Mouse (Mus musculus) hindbrain, postnatal 0 days (tissue): ENCODE measurements around the gene Sorl1. TPM values are rescaled to one million over a fixed set of nuclear protein-coding genes. Genes with fewer than 3 reads are reported as not detected.
"Not testable (repeated sequence)": the region's sequence is repeated elsewhere in the genome, so short reads cannot be mapped to it uniquely, and the experiment has no call there.

Source experiments
- ATAC-seq: fragments of 200-750 bp; cut with Nextera tagmentation; 2 replicates; pipeline ENCODE4 v1.8.0; 2017; ENCODE audit warnings: mild to moderate bottlenecking, moderate TSS enrichment, moderate library complexity
- DNase-seq: peaks from one replicate; pipeline ENCODE4 v3.0.0-alpha.2; 2015; ENCODE audit warnings: low spot score
- H3K27ac ChIP-seq: fragments of 300-500 bp; sonication (generic); 2 replicates; pipeline ENCODE4 v1.5.1; 2014; ENCODE audit warnings: mild to moderate bottlenecking
- H3K27me3 ChIP-seq: fragments of 300-500 bp; sonication (generic); 2 replicates; pipeline ENCODE4 v1.6.1; 2014; ENCODE audit warnings: low read length, mixed read lengths; ENCODE audit not compliant: insufficient read depth
- H3K36me3 ChIP-seq: fragments of 300-500 bp; sonication (generic); 2 replicates; pipeline ENCODE4 v1.6.1; 2014; ENCODE audit warnings: low read length, mixed read lengths; ENCODE audit not compliant: insufficient read depth
- H3K4me1 ChIP-seq: fragments of 300-500 bp; sonication (generic); 2 replicates; pipeline ENCODE4 v1.6.1; 2014; ENCODE audit warnings: antibody characterized with exemption, low read length, mixed read lengths; ENCODE audit not compliant: insufficient read depth
- H3K4me2 ChIP-seq: fragments of 300-500 bp; sonication (generic); 2 replicates; pipeline ENCODE4 v1.6.1; 2014; ENCODE audit warnings: low read depth, mild to moderate bottlenecking, low read length, moderate library complexity, mixed read lengths
- H3K4me3 ChIP-seq: fragments of 300-500 bp; sonication (generic); 2 replicates; pipeline ENCODE4 v1.5.1; 2014; ENCODE audit warnings: low read length
- H3K9ac ChIP-seq: fragments of 300-500 bp; sonication (generic); replicated peaks from 2 replicates; pipeline ENCODE4 v1.6.1; 2014; ENCODE audit warnings: mild to moderate bottlenecking, low read length, moderate library complexity, mixed read lengths
- H3K9me3 ChIP-seq: fragments of 300-500 bp; sonication (generic); 2 replicates; pipeline ENCODE4 v1.6.1; 2016; ENCODE audit warnings: low read length, mixed read lengths
- CTCF ChIP-seq: IDR thresholded peaks from 2 replicates; pipeline ENCODE4 v1.5.1; 2016; ENCODE audit warnings: antibody characterized with exemption, control low read depth, low read depth
- WGBS: fragments of 180-500 bp; shearing (Covaris S2); extraction: QIAGEN DNeasy Blood & Tissue Kit; methylation state at CpG from one replicate; pipeline ENCODE4 v1.1.7; 2014; 5-methylcytosine and 5-hydroxymethylcytosine counted together
- polyA plus RNA-seq: library from polyadenylated mRNA; unstranded; fragments of >200 nt; fragmentation: Nextera tagmentation; extraction: Ambion mirVana; gene quantifications from 2 replicates; pipeline ENCODE4 v1.2.1, GENCODE M21; 2015
- total RNA-seq: library from RNA; depleted of rRNA; stranded (reverse); fragments of >200 nt; gene quantifications from 2 replicates; pipeline ENCODE4 v1.2.3, GENCODE M21; 2014

The Sorl1 gene
- total and polyA plus RNA-seq, 2 experiments from 2014 or later = 8.2 to 25.6 TPM

GRCm38 (mm10) chr9:42072010-42072409, 52.1 kb downstream of the Sorl1 start:
- Histone ChIP-seq H3K9ac (no peak overlapping the region), H3K4me1 (peaks cover 20% of the 10 kb centered on the region; the same call in 1 of the 2 replicates), H3K4me3 (no peak overlapping the region), H3K9me3 (no peaks in the 10 kb centered on the region), H3K27me3 (no peaks in the 10 kb centered on the region), H3K36me3 (no peaks in the 10 kb centered on the region), H3K4me2 (0 out of 2 replicates have a peak overlapping the region, but pooled peaks have one; percentile 0), H3K27ac (peak overlapping the region; percentile 74)
- ATAC-seq (peak; percentile 85), DNase-seq (peak; percentile 73)
- TF ChIP-seq CTCF = 0 out of 2 replicates have a peak, but pooled peaks have one; percentile 4
- 19% methylated on average over 4 of the region's 4 CpGs for WGBS

- Histone ChIP-seq H3K4me2 (no peak overlapping the region), H3K9ac (no peak overlapping the region), H3K36me3 (no peaks in the 10 kb centered on the region), H3K4me3 (no peak overlapping the region), H3K27me3 (no peaks in the 10 kb centered on the region), H3K9me3 (no peaks in the 10 kb centered on the region), H3K4me1 (peaks cover 20% of the 10 kb centered on the region; the same call in 1 of the 2 replicates), H3K27ac (peak overlapping the region; percentile 26; the same call in 1 of the 2 replicates)
- DNase-seq (no peak), ATAC-seq (no peak)
- 91% methylated on average over 6 of the region's 6 CpGs for WGBS
- TF ChIP-seq CTCF = no peak
Observed at GRCm38 (mm10) chr9:42070856-42071255, 53.2 kb downstream of the Sorl1 start.

- Histone ChIP-seq H3K9ac (no peak overlapping the region), H3K27me3 (no peaks in the 10 kb centered on the region), H3K4me2 (no peak overlapping the region), H3K27ac (no peak overlapping the region), H3K9me3 (no peaks in the 10 kb centered on the region), H3K4me1 (peaks cover 20% of the 10 kb centered on the region; the same call in 1 of the 2 replicates), H3K36me3 (no peaks in the 10 kb centered on the region), H3K4me3 (no peak overlapping the region)
- no peak for ATAC-seq
- 92% methylated on average over 5 of the region's 5 CpGs for WGBS
- DNase-seq = no peak
- TF ChIP-seq CTCF = no peak
Observed at GRCm38 (mm10) chr9:42069471-42069870, 54.6 kb downstream of the Sorl1 start.

GRCm38 (mm10) chr9:42067950-42068349, 56.1 kb downstream of the Sorl1 start:
- no peaks in the 10 kb centered on the region for H3K9me3 ChIP-seq
- no peak overlapping the region for H3K27ac ChIP-seq
- H3K4me1 ChIP-seq = peaks cover 20% of the 10 kb centered on the region; the same call in 1 of the 2 replicates
- no peak for TF ChIP-seq CTCF
- DNase-seq = peak; percentile 30
- WGBS = 63% methylated on average over 9 of the region's 9 CpGs
- H3K36me3 ChIP-seq = no peaks in the 10 kb centered on the region; the same call in 1 of the 2 replicates
- no peak overlapping the region for H3K4me2 ChIP-seq
- H3K27me3 ChIP-seq = no peaks in the 10 kb centered on the region
- no peak overlapping the region for H3K4me3 ChIP-seq
- ATAC-seq = no peak
- no peak overlapping the region for H3K9ac ChIP-seq

GRCm38 (mm10) chr9:42065756-42066155, 58.3 kb downstream of the Sorl1 start:
- no peaks in the 10 kb centered on the region; the same call in 1 of the 2 replicates for H3K36me3 ChIP-seq
- ATAC-seq (no peak), DNase-seq (no peak)
- no peaks in the 10 kb centered on the region for H3K4me1 ChIP-seq
- TF ChIP-seq CTCF = no peak
- no peaks in the 10 kb centered on the region for H3K27me3 ChIP-seq
- no peak overlapping the region for H3K27ac ChIP-seq
- H3K4me2 ChIP-seq = no peak overlapping the region
- no peaks in the 10 kb centered on the region for H3K9me3 ChIP-seq
- no peak overlapping the region for H3K4me3 ChIP-seq
- WGBS = 75% methylated on average over 1 of the region's 1 CpGs
- no peak overlapping the region for H3K9ac ChIP-seq

GRCm38 (mm10) chr9:42063391-42063790, 60.7 kb downstream of the Sorl1 start:
- ATAC-seq (no peak), DNase-seq (no peak)
- 78% methylated on average over 4 of the region's 4 CpGs for WGBS
- Histone ChIP-seq H3K27ac (no peak overlapping the region), H3K9me3 (no peaks in the 10 kb centered on the region), H3K4me3 (no peak overlapping the region), H3K4me1 (no peaks in the 10 kb centered on the region), H3K4me2 (no peak overlapping the region), H3K27me3 (no peaks in the 10 kb centered on the region), H3K9ac (no peak overlapping the region), H3K36me3 (no peaks in the 10 kb centered on the region; the same call in 1 of the 2 replicates)
- TF ChIP-seq CTCF = no peak

GRCm38 (mm10) chr9:42062269-42062668, 61.8 kb downstream of the Sorl1 start:
- no peak overlapping the region for H3K9ac ChIP-seq
- DNase-seq = no peak
- no peak for ATAC-seq
- no peak overlapping the region for H3K4me3 ChIP-seq
- no peak overlapping the region for H3K27ac ChIP-seq
- H3K4me1 ChIP-seq = no peaks in the 10 kb centered on the region
- no peaks in the 10 kb centered on the region for H3K9me3 ChIP-seq
- no peak overlapping the region for H3K4me2 ChIP-seq
- no peaks in the 10 kb centered on the region; the same call in 1 of the 2 replicates for H3K36me3 ChIP-seq
- WGBS = 72% methylated on average over 8 of the region's 8 CpGs
- no peaks in the 10 kb centered on the region for H3K27me3 ChIP-seq
- no peak for TF ChIP-seq CTCF

- not testable (repeated sequence) for H3K4me1 ChIP-seq, H3K36me3 ChIP-seq, H3K4me2 ChIP-seq, H3K9ac ChIP-seq, H3K27me3 ChIP-seq, H3K4me3 ChIP-seq, H3K27ac ChIP-seq, DNase-seq, ATAC-seq, H3K9me3 ChIP-seq
- WGBS = 88% methylated on average over 2 of the region's 2 CpGs
Observed at GRCm38 (mm10) chr9:42059006-42059405, 65.1 kb downstream of the Sorl1 start.
